Mouse (Mus musculus): Measurements from ENCODE around the gene Prkce. TPM values are rescaled to one million over a fixed set of nuclear protein-coding genes. Genes with fewer than 3 reads are reported as not detected.

Gene Prkce
- polyA plus RNA-seq, 1 experiment from 2014 or later = 7.4 TPM

GRCm38 (mm10) chr17:86225488-86226186 is 58.1 kb downstream of the Prkce start:
- no peak for ATAC-seq (ENCODE audit: low FRiP score)

GRCm38 (mm10) chr17:86226198-86226597 is 58.6 kb downstream of the Prkce start:
- Histone ChIP-seq H3K27ac (ENCODE audit: low read depth, low read length) (no peak overlapping the region), H3K36me3 (ENCODE audit: control insufficient read depth, insufficient read depth, low read length) (no peaks in the 10 kb centered on the region), H3K4me3 (ENCODE audit: low read depth, low read length) (no peak overlapping the region), H3K4me2 (replicated peaks; ENCODE audit: low read depth, low read length) (no peak overlapping the region), H3K9me3 (ENCODE audit: control insufficient read depth, low read length) (no peaks in the 10 kb centered on the region), H3K27me3 (ENCODE audit: control insufficient read depth, insufficient read depth, low read length) (no peaks in the 10 kb centered on the region), H3K9ac (ENCODE audit: low read depth, low read length) (no peak overlapping the region), H3K4me1 (replicated peaks; ENCODE audit: control insufficient read depth, insufficient read depth, low read length) (no peaks in the 10 kb centered on the region)
- ATAC-seq (ENCODE audit: low FRiP score) = no peak
- DNase-seq (ENCODE audit: low spot score) = no peak
- WGBS = 81% methylated on average over 8 of the region's 8 CpGs

More at GRCm38 (mm10) chr17:86225488-86226186, 58.1 kb downstream of the Prkce start:
- H3K4me3 ChIP-seq (ENCODE audit: low read depth, low read length) = no peak overlapping the region
- H3K27me3 ChIP-seq (ENCODE audit: control insufficient read depth, insufficient read depth, low read length) = no peaks in the 10 kb centered on the region
- no peaks in the 10 kb centered on the region for H3K9me3 ChIP-seq (ENCODE audit: control insufficient read depth, low read length)
- no peak overlapping the region for H3K9ac ChIP-seq (ENCODE audit: low read depth, low read length)
- no peaks in the 10 kb centered on the region for H3K36me3 ChIP-seq (ENCODE audit: control insufficient read depth, insufficient read depth, low read length)
- no peak overlapping the region for H3K4me2 ChIP-seq (replicated peaks; ENCODE audit: low read depth, low read length)
- DNase-seq (ENCODE audit: low spot score) = no peak
- WGBS = 82% methylated on average over 10 of the region's 10 CpGs
- H3K27ac ChIP-seq (ENCODE audit: low read depth, low read length) = no peak overlapping the region
- no peaks in the 10 kb centered on the region for H3K4me1 ChIP-seq (replicated peaks; ENCODE audit: control insufficient read depth, insufficient read depth, low read length)

- Histone ChIP-seq H3K27ac (ENCODE audit: low read depth, low read length) (no peak overlapping the region), H3K9me3 (ENCODE audit: control insufficient read depth, low read length) (no peaks in the 10 kb centered on the region), H3K4me2 (replicated peaks; ENCODE audit: low read depth, low read length) (no peak overlapping the region), H3K4me1 (replicated peaks; ENCODE audit: control insufficient read depth, insufficient read depth, low read length) (no peaks in the 10 kb centered on the region), H3K27me3 (ENCODE audit: control insufficient read depth, insufficient read depth, low read length) (no peaks in the 10 kb centered on the region), H3K36me3 (ENCODE audit: control insufficient read depth, insufficient read depth, low read length) (no peaks in the 10 kb centered on the region), H3K4me3 (ENCODE audit: low read depth, low read length) (no peak overlapping the region), H3K9ac (ENCODE audit: low read depth, low read length) (no peak overlapping the region)
- DNase-seq (ENCODE audit: low spot score) (no peak), ATAC-seq (ENCODE audit: low FRiP score) (no peak)
- 85% methylated on average over 7 of the region's 7 CpGs for WGBS
Observed at GRCm38 (mm10) chr17:86226635-86227034, 59.0 kb downstream of the Prkce start.

DNA sequence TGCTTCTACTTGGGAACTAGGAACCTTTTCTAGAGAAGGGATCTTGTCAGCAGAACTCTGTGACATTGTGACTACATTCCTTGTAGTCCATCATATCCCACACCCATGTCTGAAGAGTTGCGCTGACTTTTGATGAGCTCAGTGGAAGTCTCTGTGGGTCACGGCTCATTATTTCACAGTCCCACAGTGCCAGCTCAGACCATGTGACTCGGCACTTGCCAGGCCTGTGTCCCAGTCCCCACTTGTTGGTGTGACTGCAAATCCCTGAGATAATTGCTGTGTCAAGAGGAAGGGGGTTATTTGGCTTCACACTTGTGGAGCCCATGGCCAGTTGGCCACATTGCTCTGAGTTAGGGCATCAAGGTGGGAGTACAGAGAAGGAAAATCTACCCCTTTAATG is 59.8 kb downstream of the Prkce start:
- no peak overlapping the region for H3K4me3 ChIP-seq (ENCODE audit: low read depth, low read length)
- ATAC-seq (ENCODE audit: low FRiP score) = no peak

DNA sequence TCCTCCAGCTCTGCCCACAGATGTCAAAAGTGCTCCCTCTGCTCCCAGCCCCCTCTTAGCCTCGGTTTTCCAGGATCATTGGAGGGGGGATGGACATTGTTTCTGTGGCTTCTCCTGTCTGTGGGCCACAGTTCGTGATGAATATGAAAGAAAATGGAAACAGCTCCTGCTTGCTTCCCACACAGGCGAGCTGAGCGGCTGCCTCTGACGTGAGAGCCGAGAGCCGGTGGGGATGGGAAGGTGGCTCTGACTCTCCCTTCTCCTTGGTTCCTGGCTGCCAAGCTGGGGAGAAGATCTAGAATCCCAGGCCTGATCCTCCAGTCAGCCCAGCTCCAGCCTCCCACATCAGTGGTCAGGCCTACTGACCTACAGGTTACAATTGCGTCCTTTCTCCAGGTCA is 61.3 kb downstream of the Prkce start:
- Histone ChIP-seq H3K9ac (ENCODE audit: low read depth, low read length) (no peak overlapping the region), H3K4me3 (ENCODE audit: low read depth, low read length) (no peak overlapping the region), H3K27me3 (ENCODE audit: control insufficient read depth, insufficient read depth, low read length) (no peaks in the 10 kb centered on the region), H3K9me3 (ENCODE audit: control insufficient read depth, low read length) (no peaks in the 10 kb centered on the region; the same call in 1 of the 2 replicates), H3K27ac (ENCODE audit: low read depth, low read length) (no peak overlapping the region), H3K4me1 (replicated peaks; ENCODE audit: control insufficient read depth, insufficient read depth, low read length) (no peaks in the 10 kb centered on the region), H3K4me2 (replicated peaks; ENCODE audit: low read depth, low read length) (no peak overlapping the region), H3K36me3 (ENCODE audit: control insufficient read depth, insufficient read depth, low read length) (no peaks in the 10 kb centered on the region)
- DNase-seq (ENCODE audit: low spot score) (no peak), ATAC-seq (ENCODE audit: low FRiP score) (no peak)
- 93% methylated on average over 8 of the region's 8 CpGs for WGBS

More for the DNA sequence above, 59.8 kb downstream of the Prkce start:
- H3K9ac ChIP-seq (ENCODE audit: low read depth, low read length) = no peak overlapping the region
- H3K36me3 ChIP-seq (ENCODE audit: control insufficient read depth, insufficient read depth, low read length) = no peaks in the 10 kb centered on the region
- 78% methylated on average over 3 of the region's 3 CpGs for WGBS
- no peak overlapping the region for H3K4me2 ChIP-seq (replicated peaks; ENCODE audit: low read depth, low read length)
- no peak for DNase-seq (ENCODE audit: low spot score)
- no peaks in the 10 kb centered on the region for H3K9me3 ChIP-seq (ENCODE audit: control insufficient read depth, low read length)
- H3K4me1 ChIP-seq (replicated peaks; ENCODE audit: control insufficient read depth, insufficient read depth, low read length) = no peaks in the 10 kb centered on the region
- H3K27me3 ChIP-seq (ENCODE audit: control insufficient read depth, insufficient read depth, low read length) = no peaks in the 10 kb centered on the region
- no peak overlapping the region for H3K27ac ChIP-seq (ENCODE audit: low read depth, low read length)

DNA sequence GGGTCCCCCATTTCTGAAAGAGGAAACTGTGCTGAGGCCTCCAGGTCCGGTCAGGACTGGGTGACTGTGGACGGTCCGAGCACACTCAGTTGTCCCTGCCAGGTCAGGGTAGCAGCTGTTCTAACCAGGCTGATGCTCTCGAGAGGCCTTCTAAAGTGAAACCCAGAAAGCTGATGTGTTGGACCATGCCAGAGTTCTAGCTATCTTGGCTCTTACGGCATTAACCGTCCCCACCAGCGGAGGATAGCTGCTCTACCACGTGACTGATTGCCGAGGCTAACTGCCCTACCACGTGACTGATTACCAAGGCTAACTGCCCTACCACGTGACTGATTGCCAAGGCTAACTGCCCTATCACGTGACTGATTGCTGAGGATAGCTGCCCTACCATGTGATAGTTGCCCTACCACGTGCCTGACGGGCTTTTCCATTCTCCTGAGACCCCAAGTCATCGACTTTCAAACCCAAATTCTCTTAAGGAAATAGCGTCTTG is 62.6 kb downstream of the Prkce start:
- Histone ChIP-seq H3K4me1 (replicated peaks; ENCODE audit: control insufficient read depth, insufficient read depth, low read length) (no peaks in the 10 kb centered on the region), H3K36me3 (ENCODE audit: control insufficient read depth, insufficient read depth, low read length) (no peaks in the 10 kb centered on the region), H3K9me3 (ENCODE audit: control insufficient read depth, low read length) (no peaks in the 10 kb centered on the region; the same call in 1 of the 2 replicates), H3K27me3 (ENCODE audit: control insufficient read depth, insufficient read depth, low read length) (no peaks in the 10 kb centered on the region), H3K4me2 (replicated peaks; ENCODE audit: low read depth, low read length) (no peak overlapping the region), H3K27ac (ENCODE audit: low read depth, low read length) (no peak overlapping the region), H3K4me3 (ENCODE audit: low read depth, low read length) (no peak overlapping the region), H3K9ac (ENCODE audit: low read depth, low read length) (no peak overlapping the region)
- 92% methylated on average over 16 of the region's 16 CpGs for WGBS
- ATAC-seq (ENCODE audit: low FRiP score) = no peak
- DNase-seq (ENCODE audit: low spot score) = no peak

DNA sequence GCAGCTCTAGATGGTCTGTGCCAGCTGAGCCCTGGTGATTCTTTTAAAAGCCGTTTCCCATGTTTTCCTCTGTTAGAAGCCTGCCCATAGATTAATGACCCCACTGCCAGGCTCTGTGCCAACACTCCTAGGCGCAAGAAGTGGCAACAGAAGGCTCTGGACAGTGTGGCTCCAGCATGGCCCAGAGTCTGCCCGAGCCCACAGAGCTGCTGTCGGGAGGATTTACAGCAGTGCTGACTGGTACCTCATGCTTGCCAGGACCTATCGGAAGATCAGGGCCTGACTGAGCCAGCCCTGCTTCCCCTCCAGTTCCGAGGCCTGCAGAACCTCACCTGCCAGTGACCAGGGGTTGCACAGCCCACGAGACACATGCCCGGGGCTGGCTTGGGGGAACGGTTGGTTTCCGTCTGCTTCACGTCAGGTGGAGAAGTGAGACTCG is 64.2 kb downstream of the Prkce start:
- DNase-seq (ENCODE audit: low spot score) (no peak), ATAC-seq (ENCODE audit: low FRiP score) (no peak)
- no peaks in the 10 kb centered on the region for H3K36me3 ChIP-seq (ENCODE audit: control insufficient read depth, insufficient read depth, low read length)
- H3K9me3 ChIP-seq (ENCODE audit: control insufficient read depth, low read length) = no peaks in the 10 kb centered on the region; the same call in 1 of the 2 replicates
- no peak overlapping the region for H3K9ac ChIP-seq (ENCODE audit: low read depth, low read length)
- H3K27ac ChIP-seq (ENCODE audit: low read depth, low read length) = no peak overlapping the region
- H3K4me1 ChIP-seq (replicated peaks; ENCODE audit: control insufficient read depth, insufficient read depth, low read length) = no peaks in the 10 kb centered on the region
- H3K27me3 ChIP-seq (ENCODE audit: control insufficient read depth, insufficient read depth, low read length) = no peaks in the 10 kb centered on the region
- no peak overlapping the region for H3K4me3 ChIP-seq (ENCODE audit: low read depth, low read length)
- WGBS = 95% methylated on average over 12 of the region's 12 CpGs
- H3K4me2 ChIP-seq (replicated peaks; ENCODE audit: low read depth, low read length) = no peak overlapping the region

DNA sequence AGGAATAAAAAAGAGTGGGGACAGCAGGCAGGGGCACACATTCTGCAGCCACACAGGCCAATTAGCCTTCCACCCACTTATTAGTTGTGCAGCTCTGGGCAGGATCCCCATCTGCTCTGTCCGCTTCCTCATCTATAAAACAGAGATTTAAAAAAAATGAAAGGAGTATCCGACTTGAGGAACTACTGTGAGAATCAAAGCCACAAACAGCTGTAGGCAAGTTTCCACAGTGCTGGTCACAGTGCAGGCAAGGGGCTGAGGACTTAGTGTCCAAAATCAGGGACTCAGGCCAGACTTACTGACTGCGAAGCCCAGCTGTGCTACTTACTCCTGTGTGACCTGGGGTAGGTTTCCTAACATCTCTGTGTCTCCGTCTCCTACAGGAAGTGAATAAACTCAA is 64.7 kb downstream of the Prkce start:
- no peak overlapping the region for H3K27ac ChIP-seq (ENCODE audit: low read depth, low read length)

DNA sequence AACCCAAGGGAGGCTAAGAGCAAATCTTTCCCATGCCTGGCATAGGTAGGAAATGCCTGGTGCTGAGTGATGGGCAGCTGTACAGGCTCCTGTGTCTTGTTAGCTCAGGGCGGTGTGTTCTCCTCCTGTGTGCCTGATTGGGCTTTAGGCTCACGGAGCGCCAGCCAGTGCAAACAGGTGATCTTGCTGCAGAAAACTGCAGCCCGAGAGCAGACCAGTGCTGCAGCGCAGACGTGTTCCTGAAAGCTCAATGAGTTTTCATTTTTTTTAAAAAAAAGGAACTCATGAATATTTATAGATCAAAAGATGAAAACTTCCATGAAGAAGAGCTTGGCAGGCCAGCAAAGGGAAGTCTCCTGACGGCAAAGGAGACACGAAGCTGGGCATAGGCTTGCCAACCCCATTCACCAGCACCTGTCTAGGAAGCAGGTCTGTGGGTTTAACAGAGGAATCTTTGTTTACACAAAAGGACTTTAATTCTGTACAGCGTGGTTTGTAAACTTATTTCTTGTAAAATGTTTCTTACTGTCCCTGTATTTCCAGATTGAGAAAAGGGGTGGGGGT is 67.1 kb downstream of the Prkce start:
- no peak overlapping the region for H3K4me2 ChIP-seq (replicated peaks; ENCODE audit: low read depth, low read length)
- no peak overlapping the region for H3K4me3 ChIP-seq (ENCODE audit: low read depth, low read length)
- no peaks in the 10 kb centered on the region for H3K36me3 ChIP-seq (ENCODE audit: control insufficient read depth, insufficient read depth, low read length)
- ATAC-seq (ENCODE audit: low FRiP score) (no peak), DNase-seq (ENCODE audit: low spot score) (no peak)
- no peaks in the 10 kb centered on the region; the same call in 1 of the 2 replicates for H3K9me3 ChIP-seq (ENCODE audit: control insufficient read depth, low read length)
- no peaks in the 10 kb centered on the region for H3K27me3 ChIP-seq (ENCODE audit: control insufficient read depth, insufficient read depth, low read length)
- no peaks in the 10 kb centered on the region for H3K4me1 ChIP-seq (replicated peaks; ENCODE audit: control insufficient read depth, insufficient read depth, low read length)
- 90% methylated on average over 9 of the region's 9 CpGs for WGBS
- H3K9ac ChIP-seq (ENCODE audit: low read depth, low read length) = no peak overlapping the region
- no peak overlapping the region for H3K27ac ChIP-seq (ENCODE audit: low read depth, low read length)

More for the DNA sequence above, 64.7 kb downstream of the Prkce start:
- H3K9ac ChIP-seq (ENCODE audit: low read depth, low read length) = no peak overlapping the region
- no peaks in the 10 kb centered on the region; the same call in 1 of the 2 replicates for H3K9me3 ChIP-seq (ENCODE audit: control insufficient read depth, low read length)
- no peak overlapping the region for H3K4me3 ChIP-seq (ENCODE audit: low read depth, low read length)
- no peaks in the 10 kb centered on the region for H3K36me3 ChIP-seq (ENCODE audit: control insufficient read depth, insufficient read depth, low read length)
- WGBS = 97% methylated on average over 4 of the region's 4 CpGs
- no peaks in the 10 kb centered on the region for H3K4me1 ChIP-seq (replicated peaks; ENCODE audit: control insufficient read depth, insufficient read depth, low read length)
- DNase-seq (ENCODE audit: low spot score) (no peak), ATAC-seq (ENCODE audit: low FRiP score) (no peak)
- no peaks in the 10 kb centered on the region for H3K27me3 ChIP-seq (ENCODE audit: control insufficient read depth, insufficient read depth, low read length)
- no peak overlapping the region for H3K4me2 ChIP-seq (replicated peaks; ENCODE audit: low read depth, low read length)

Data from hindbrain, embryonic 11.5 days (tissue).